Mouse (Mus musculus) forebrain, postnatal 0 days (tissue): Measurements from ENCODE around the gene Ap1s2. TPM values are rescaled to one million over a fixed set of nuclear protein-coding genes. Genes with fewer than 3 reads are reported as not detected.

Experiments used
- ATAC-seq: fragments of 200-750 bp; cut with Nextera tagmentation; 2 replicates; pipeline ENCODE4 v1.8.0; 2017; ENCODE audit warnings: mild to moderate bottlenecking, moderate library complexity
- DNase-seq: peaks from one replicate; pipeline ENCODE4 v3.0.0-alpha.2; 2015
- H3K27ac ChIP-seq: fragments of 300-500 bp; sonication (generic); 2 replicates; pipeline ENCODE4 v1.5.1; 2014; ENCODE audit warnings: low read depth, mild to moderate bottlenecking, antibody characterized with exemption, low read length, moderate library complexity, mixed read lengths
- H3K27me3 ChIP-seq: fragments of 300-500 bp; sonication (generic); 2 replicates; pipeline ENCODE4 v1.6.1; 2014; ENCODE audit warnings: mild to moderate bottlenecking, low read length, mixed read lengths; ENCODE audit not compliant: insufficient read depth
- H3K36me3 ChIP-seq: fragments of 300-500 bp; sonication (generic); 2 replicates; pipeline ENCODE4 v1.6.1; 2014; ENCODE audit warnings: mild to moderate bottlenecking, moderate library complexity; ENCODE audit not compliant: insufficient read depth
- H3K4me1 ChIP-seq: fragments of 300-500 bp; sonication (generic); 2 replicates; pipeline ENCODE4 v1.6.1; 2014; ENCODE audit warnings: antibody characterized with exemption; ENCODE audit not compliant: insufficient read depth
- H3K4me2 ChIP-seq: fragments of 300-500 bp; sonication (generic); 2 replicates; pipeline ENCODE4 v1.6.1; 2014; ENCODE audit warnings: low read depth, mild to moderate bottlenecking, moderate library complexity
- H3K4me3 ChIP-seq: fragments of 300-500 bp; sonication (generic); 2 replicates; pipeline ENCODE4 v1.5.1; 2014; ENCODE audit warnings: low read depth, low read length, mixed read lengths
- H3K9ac ChIP-seq: fragments of 300-500 bp; sonication (generic); 2 replicates; pipeline ENCODE4 v1.6.1; 2014; ENCODE audit warnings: mild to moderate bottlenecking
- H3K9me3 ChIP-seq: fragments of 300-500 bp; sonication (generic); 2 replicates; pipeline ENCODE4 v1.6.1; 2016; ENCODE audit warnings: low read length
- CTCF ChIP-seq: sonication (generic); IDR thresholded peaks from 2 replicates; pipeline ENCODE4 v1.5.1; 2016; ENCODE audit warnings: antibody characterized with exemption, control low read depth, low read depth
- WGBS: fragments of 180-500 bp; shearing (Covaris S2); extraction: QIAGEN DNeasy Blood & Tissue Kit; methylation state at CpG from one replicate; pipeline ENCODE4 v1.1.7; 2014; 5-methylcytosine and 5-hydroxymethylcytosine counted together
- polyA plus RNA-seq: library from polyadenylated mRNA; unstranded; fragments of >200 nt; fragmentation: Nextera tagmentation; extraction: Ambion mirVana; gene quantifications from 2 replicates; pipeline ENCODE4 v1.2.1, GENCODE M21; 2015
- total RNA-seq: library from RNA; depleted of rRNA; stranded (reverse); fragments of >200 nt; gene quantifications from 2 replicates; pipeline ENCODE4 v1.2.3, GENCODE M21; 2014; rRNA removed

Gene Ap1s2
- total and polyA plus RNA-seq, 2 experiments from 2014 or later: 123 to 135 TPM

DNA sequence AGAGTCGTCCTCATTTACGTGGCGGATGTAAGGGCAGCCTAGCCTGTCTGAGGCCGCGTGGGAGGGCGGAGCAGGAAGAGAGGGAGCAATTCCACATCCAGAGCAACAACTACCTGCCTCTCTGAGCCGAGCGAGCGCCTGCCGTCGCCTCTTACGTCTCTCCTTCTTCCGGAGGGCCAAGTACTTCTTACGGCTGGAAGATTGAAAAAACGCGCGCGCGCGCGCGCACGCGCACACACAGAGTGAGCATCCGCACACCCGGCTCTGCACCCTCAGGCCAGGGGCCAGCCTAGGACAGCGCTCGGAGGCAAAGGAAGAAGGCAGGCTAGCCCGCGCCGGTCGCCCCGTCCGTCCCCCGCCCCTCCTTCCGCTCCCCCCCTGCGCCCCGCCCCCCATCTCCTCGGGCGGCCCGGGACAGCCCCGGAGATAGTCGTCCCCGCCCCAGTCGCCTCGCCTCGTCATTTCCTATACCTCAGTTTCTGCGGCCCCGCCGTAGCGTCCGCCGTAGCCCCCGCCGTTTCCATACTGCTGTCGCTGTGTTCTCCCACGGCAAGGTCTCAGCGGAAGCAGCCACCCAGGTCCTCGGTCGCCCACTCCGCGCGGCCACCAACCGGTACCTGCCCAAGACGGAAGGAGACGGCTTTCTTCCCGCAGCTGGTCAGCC is 49.1 kb downstream of the Ap1s2 start:
- DNase-seq: peak; percentile 65
- no peaks in the 10 kb centered on the region for H3K27me3 ChIP-seq
- peak overlapping the region; percentile 63 for H3K4me3 ChIP-seq
- peak overlapping the region; percentile 50 for H3K4me2 ChIP-seq
- peak overlapping the region; percentile 75 for H3K9ac ChIP-seq
- WGBS: 29% methylated on average over 58 of the region's 67 CpGs
- TF ChIP-seq CTCF: no peak
- H3K9me3 ChIP-seq: no peaks in the 10 kb centered on the region
- peak; percentile 91 for ATAC-seq
- H3K4me1 ChIP-seq: no peaks in the 10 kb centered on the region
- H3K27ac ChIP-seq: peak overlapping the region; percentile 95
- peaks cover 5% of the 10 kb centered on the region; the same call in 1 of the 2 replicates for H3K36me3 ChIP-seq

DNA sequence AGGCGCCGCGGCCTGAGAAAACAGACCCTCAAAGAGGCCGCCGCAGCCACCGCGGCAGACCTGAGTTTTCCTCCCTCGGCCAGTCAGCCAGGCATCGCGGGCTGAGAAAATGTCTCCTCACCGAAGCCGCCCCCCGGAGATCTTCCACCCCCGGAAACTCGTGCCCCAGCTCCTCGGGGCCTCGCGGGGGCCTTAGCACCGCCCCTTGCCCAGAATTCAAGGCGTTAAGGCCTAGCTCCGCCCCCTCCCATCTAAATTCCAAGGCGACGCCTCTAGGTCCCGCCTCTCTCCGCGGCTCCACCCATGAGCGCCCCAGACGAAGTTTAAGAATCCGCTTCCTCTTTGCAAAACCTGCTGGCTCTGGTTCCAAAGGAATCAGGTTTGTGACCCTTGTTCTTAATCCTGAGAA is 49.7 kb downstream of the Ap1s2 start, which contains the start of gene Zrsr2:
Gene Zrsr2, minus strand, starts transcription at position 195 of the 409 bp plus-strand sequence.
- H3K4me1 ChIP-seq: no peaks in the 10 kb centered on the region
- TF ChIP-seq CTCF: no peak
- peak; percentile 89 for DNase-seq

GRCm38 (mm10) chrX:163981092-163981491 is 72.3 kb downstream of the Ap1s2 start:
- H3K9ac ChIP-seq: no peak overlapping the region
- no peak for TF ChIP-seq CTCF
- ATAC-seq (no peak), DNase-seq (no peak)
- no peak overlapping the region for H3K4me2 ChIP-seq
- 94% methylated on average over 1 of the region's 1 CpGs for WGBS
- H3K27ac ChIP-seq: no peak overlapping the region
- no peaks in the 10 kb centered on the region for H3K36me3 ChIP-seq
- no peaks in the 10 kb centered on the region for H3K27me3 ChIP-seq
- no peaks in the 10 kb centered on the region for H3K9me3 ChIP-seq
- H3K4me3 ChIP-seq: no peak overlapping the region
- H3K4me1 ChIP-seq: no peaks in the 10 kb centered on the region

More for the DNA sequence above, 49.7 kb downstream of the Ap1s2 start, which contains the start of gene Zrsr2:
- Histone ChIP-seq H3K27ac (peak within 1 kb of the TSS; percentile 95), H3K36me3 (no peaks in the 10 kb centered on the region), H3K4me2 (peak within 1 kb of the TSS; percentile 50), H3K27me3 (no peaks in the 10 kb centered on the region), H3K4me3 (peak within 1 kb of the TSS; percentile 63), H3K9ac (peak within 1 kb of the TSS; percentile 75), H3K9me3 (no peaks in the 10 kb centered on the region)
- WGBS: 25% methylated on average over 29 of the region's 29 CpGs
- ATAC-seq: peak; percentile 97

- Histone ChIP-seq H3K9me3 (no peaks in the 10 kb centered on the region), H3K27me3 (no peaks in the 10 kb centered on the region), H3K27ac (no peak overlapping the region), H3K4me2 (no peak overlapping the region), H3K4me3 (no peak overlapping the region), H3K9ac (no peak overlapping the region), H3K4me1 (no peaks in the 10 kb centered on the region), H3K36me3 (no peaks in the 10 kb centered on the region)
- DNase-seq: no peak
- TF ChIP-seq CTCF: no peak
- 56% methylated on average over 4 of the region's 4 CpGs for WGBS
- no peak for ATAC-seq
Observed at GRCm38 (mm10) chrX:163981500-163981899, 72.7 kb downstream of the Ap1s2 start.

GRCm38 (mm10) chrX:163982129-163982528 is 73.3 kb downstream of the Ap1s2 start:
- H3K4me2 ChIP-seq: no peak overlapping the region
- no peaks in the 10 kb centered on the region for H3K36me3 ChIP-seq
- no peak for TF ChIP-seq CTCF
- no peak overlapping the region for H3K9ac ChIP-seq
- DNase-seq (no peak), ATAC-seq (peak; percentile 36)
- no peaks in the 10 kb centered on the region for H3K27me3 ChIP-seq
- no peaks in the 10 kb centered on the region for H3K9me3 ChIP-seq
- H3K27ac ChIP-seq: no peak overlapping the region
- no peaks in the 10 kb centered on the region for H3K4me1 ChIP-seq
- no peak overlapping the region for H3K4me3 ChIP-seq
- 65% methylated on average over 6 of the region's 6 CpGs for WGBS

Other genes starting within 250 kb of the Ap1s2 start
- 4.2 and 6.9 TPM in 2 replicates for gene Rnf138rt1, start 147.7 kb upstream of the Ap1s2 start, total RNA-seq
- 4.7 and 6.1 TPM in 2 replicates for gene Rnf138rt1, start 147.7 kb upstream of the Ap1s2 start, polyA plus RNA-seq
- gene Zrsr2, start 49.6 kb downstream of the Ap1s2 start, total RNA-seq: 18.5 and 24.4 TPM in 2 replicates
- 73.9 and 81.3 TPM in 2 replicates for gene Zrsr2, start 49.6 kb downstream of the Ap1s2 start, polyA plus RNA-seq
- 1.7 and 2.3 TPM in 2 replicates for gene Car5b, start 119.0 kb downstream of the Ap1s2 start, total RNA-seq
- 0.60 and 0.81 TPM in 2 replicates for gene Car5b, start 119.0 kb downstream of the Ap1s2 start, polyA plus RNA-seq
- gene Siah1b, start 167.5 kb downstream of the Ap1s2 start, total RNA-seq: 11.3 and 15.4 TPM in 2 replicates
- gene Siah1b, start 167.5 kb downstream of the Ap1s2 start, polyA plus RNA-seq: 15.8 and 17.7 TPM in 2 replicates
- not detected in 2 replicates for gene Cltrn, start 179.8 kb downstream of the Ap1s2 start, total RNA-seq
- 0.16 and 0.29 TPM in 2 replicates for gene Cltrn, start 179.8 kb downstream of the Ap1s2 start, polyA plus RNA-seq
- gene Ace2, start 230.3 kb downstream of the Ap1s2 start, total RNA-seq: 0.31 and 0.48 TPM in 2 replicates
- gene Ace2, start 230.3 kb downstream of the Ap1s2 start, polyA plus RNA-seq: 0.45 and 0.67 TPM in 2 replicates